Mouse (Mus musculus): ENCODE measurements around the gene Ccdc51. TPM values are rescaled to one million over a fixed set of nuclear protein-coding genes. Genes with fewer than 3 reads are reported as not detected.

The Ccdc51 gene
- polyA plus RNA-seq, 1 experiment, result 5.1 TPM

DNA sequence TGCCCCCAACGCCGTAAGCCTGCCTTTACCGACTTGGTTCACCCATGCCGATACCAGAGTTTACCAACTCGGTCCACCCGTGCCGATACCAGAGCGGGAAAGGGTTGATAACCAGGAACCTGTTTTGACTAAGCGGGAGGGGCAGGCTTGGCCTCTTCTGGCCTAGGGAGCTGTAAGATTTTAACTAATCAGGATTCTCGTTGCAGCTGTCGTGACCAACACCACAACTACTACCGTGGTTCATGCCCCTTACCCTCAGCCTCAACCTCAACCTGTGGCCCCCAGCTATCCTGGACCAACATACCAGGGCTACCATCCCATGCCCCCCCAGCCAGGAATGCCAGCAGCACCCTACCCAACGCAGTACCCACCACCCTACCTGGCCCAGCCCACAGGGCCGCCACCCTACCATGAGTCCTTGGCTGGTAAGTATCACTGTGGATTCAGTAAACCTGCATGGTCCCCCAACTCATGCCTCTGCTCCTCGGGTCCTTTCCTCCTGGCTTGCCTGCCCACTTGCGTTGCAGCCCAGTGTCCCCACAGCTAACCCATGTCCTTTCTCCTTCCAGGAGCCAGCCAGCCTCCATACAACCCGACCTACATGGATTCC lies 26.1 kb upstream of the Ccdc51 start:
- WGBS, result 78% methylated on average over 17 of the region's 17 CpGs
- Histone ChIP-seq H3K27me3 (ENCODE audit: control insufficient read depth, insufficient read depth, low read length) (no peaks in the 10 kb centered on the region), H3K27ac (ENCODE audit: insufficient read depth, low read length) (peak overlapping the region; percentile 99), H3K36me3 (ENCODE audit: control insufficient read depth, insufficient read depth, low read length) (peaks cover 41% of the 10 kb centered on the region), H3K4me1 (ENCODE audit: control insufficient read depth, insufficient read depth, insufficient read length) (peaks cover 29% of the 10 kb centered on the region; the same call in 1 of the 2 replicates), H3K4me3 (ENCODE audit: extremely low read depth, insufficient read depth, insufficient read length) (peak overlapping the region; percentile 64; the same call in 1 of the 2 replicates)
- DNase-seq (ENCODE audit: low read depth in 1 of 2, low spot score in 2 of 2), result no peak
- TF ChIP-seq POLR2A (IDR thresholded peaks at IDR 0.05; ENCODE audit: low read depth, low read length) (no peak), CTCF (IDR thresholded peaks at IDR 0.05; ENCODE audit: extremely low read depth, insufficient read depth, insufficient read length, insufficient replicate concordance) (no peak)

DNA sequence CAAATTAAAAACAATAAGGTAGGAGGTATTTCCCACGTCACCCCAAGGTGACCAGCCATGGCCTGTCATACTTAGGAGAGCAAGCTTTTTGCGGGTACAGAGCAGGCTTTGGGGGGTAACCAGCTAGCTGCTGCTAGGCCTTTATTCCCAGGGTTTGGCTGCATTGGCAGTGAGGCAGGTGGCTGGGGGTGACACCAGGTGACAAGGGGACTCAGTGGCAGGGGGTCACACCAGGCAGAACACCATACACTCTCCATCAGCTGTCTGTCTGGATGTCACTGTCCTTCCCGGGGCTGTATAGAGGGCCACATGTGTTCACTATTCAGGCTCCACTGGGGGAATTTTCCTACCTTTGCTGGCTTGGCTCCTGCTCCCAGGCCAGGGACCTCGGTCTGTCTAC lies 25.4 kb upstream of the Ccdc51 start:
- TF ChIP-seq POLR2A (IDR thresholded peaks at IDR 0.05; ENCODE audit: low read depth, low read length) (no peak), CTCF (IDR thresholded peaks at IDR 0.05; ENCODE audit: extremely low read depth, insufficient read depth, insufficient read length, insufficient replicate concordance) (no peak)
- Histone ChIP-seq H3K4me1 (ENCODE audit: control insufficient read depth, insufficient read depth, insufficient read length) (peaks cover 29% of the 10 kb centered on the region; the same call in 1 of the 2 replicates), H3K4me3 (ENCODE audit: extremely low read depth, insufficient read depth, insufficient read length) (peak overlapping the region; percentile 55), H3K27ac (ENCODE audit: insufficient read depth, low read length) (peak overlapping the region; percentile 99), H3K36me3 (ENCODE audit: control insufficient read depth, insufficient read depth, low read length) (peaks cover 41% of the 10 kb centered on the region), H3K27me3 (ENCODE audit: control insufficient read depth, insufficient read depth, low read length) (no peaks in the 10 kb centered on the region)
- WGBS, result 57% methylated on average over 4 of the region's 4 CpGs
- no peak for DNase-seq (ENCODE audit: low read depth in 1 of 2, low spot score in 2 of 2)

GRCm38 (mm10) chr9:109057543-109057942 lies 24.8 kb upstream of the Ccdc51 start:
- H3K27me3 ChIP-seq (ENCODE audit: control insufficient read depth, insufficient read depth, low read length), result no peaks in the 10 kb centered on the region
- DNase-seq (ENCODE audit: low read depth in 1 of 2, low spot score in 2 of 2), result peak in 1 of 2 experiments; percentile 18
- H3K4me1 ChIP-seq (ENCODE audit: control insufficient read depth, insufficient read depth, insufficient read length), result peaks cover 29% of the 10 kb centered on the region; the same call in 1 of the 2 replicates
- WGBS, result 32% methylated on average over 5 of the region's 5 CpGs
- TF ChIP-seq CTCF (IDR thresholded peaks at IDR 0.05; ENCODE audit: extremely low read depth, insufficient read depth, insufficient read length, insufficient replicate concordance) (no peak), POLR2A (IDR thresholded peaks at IDR 0.05; ENCODE audit: low read depth, low read length) (no peak)
- peaks cover 41% of the 10 kb centered on the region for H3K36me3 ChIP-seq (ENCODE audit: control insufficient read depth, insufficient read depth, low read length)
- peak overlapping the region; percentile 55 for H3K4me3 ChIP-seq (ENCODE audit: extremely low read depth, insufficient read depth, insufficient read length)
- peak overlapping the region; percentile 99 for H3K27ac ChIP-seq (ENCODE audit: insufficient read depth, low read length)

DNA sequence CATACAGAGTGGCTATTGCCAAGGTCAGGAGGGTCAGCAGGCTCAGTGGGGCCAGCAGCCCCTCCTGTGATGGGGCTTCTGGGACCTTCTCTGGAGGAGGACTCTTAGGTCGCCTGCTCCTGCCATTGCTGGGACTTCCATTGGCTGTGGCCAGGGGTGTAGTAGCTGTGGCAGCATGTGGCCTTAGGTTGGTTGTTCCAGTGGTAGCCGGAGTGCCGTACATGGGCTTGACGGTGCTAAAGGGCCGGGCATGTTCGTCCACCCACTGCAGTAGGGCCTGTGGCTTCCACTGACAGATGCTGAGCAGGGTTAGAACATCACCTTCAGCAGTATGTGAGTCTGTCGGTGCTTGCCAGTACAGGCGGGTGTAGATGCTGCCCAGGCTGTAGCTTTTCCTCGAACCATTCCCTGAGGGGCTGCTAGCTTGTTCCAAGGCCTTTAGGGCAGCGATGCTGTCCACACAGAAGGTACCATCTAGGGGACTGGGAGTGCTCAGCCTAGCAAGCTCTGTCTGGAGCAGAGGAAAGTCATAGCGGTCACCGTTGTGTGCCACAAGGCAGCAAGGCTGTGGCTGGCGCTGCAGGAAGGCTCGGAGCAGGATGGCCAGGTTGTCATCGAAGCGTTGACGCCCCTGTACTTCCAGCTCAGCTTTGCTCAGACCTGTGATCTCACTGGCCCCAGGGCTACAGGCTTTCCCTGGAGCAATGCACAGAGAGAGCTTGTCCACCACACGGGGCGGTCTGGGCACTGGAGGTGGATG lies 24.1 kb upstream of the Ccdc51 start:
- DNase-seq (ENCODE audit: low read depth in 1 of 2, low spot score in 2 of 2), result peak in 1 of 2 experiments; percentile 30
- WGBS, result 61% methylated on average over 19 of the region's 19 CpGs
- Histone ChIP-seq H3K36me3 (ENCODE audit: control insufficient read depth, insufficient read depth, low read length) (peaks cover 38% of the 10 kb centered on the region), H3K27ac (ENCODE audit: insufficient read depth, low read length) (peak overlapping the region; percentile 86), H3K4me1 (ENCODE audit: control insufficient read depth, insufficient read depth, insufficient read length) (peaks cover 29% of the 10 kb centered on the region; the same call in 1 of the 2 replicates), H3K4me3 (ENCODE audit: extremely low read depth, insufficient read depth, insufficient read length) (peak overlapping the region; percentile 55), H3K27me3 (ENCODE audit: control insufficient read depth, insufficient read depth, low read length) (no peaks in the 10 kb centered on the region)
- no peak for TF ChIP-seq POLR2A (IDR thresholded peaks at IDR 0.05; ENCODE audit: low read depth, low read length)
- TF ChIP-seq CTCF (IDR thresholded peaks at IDR 0.05; ENCODE audit: extremely low read depth, insufficient read depth, insufficient read length, insufficient replicate concordance), result no peak

DNA sequence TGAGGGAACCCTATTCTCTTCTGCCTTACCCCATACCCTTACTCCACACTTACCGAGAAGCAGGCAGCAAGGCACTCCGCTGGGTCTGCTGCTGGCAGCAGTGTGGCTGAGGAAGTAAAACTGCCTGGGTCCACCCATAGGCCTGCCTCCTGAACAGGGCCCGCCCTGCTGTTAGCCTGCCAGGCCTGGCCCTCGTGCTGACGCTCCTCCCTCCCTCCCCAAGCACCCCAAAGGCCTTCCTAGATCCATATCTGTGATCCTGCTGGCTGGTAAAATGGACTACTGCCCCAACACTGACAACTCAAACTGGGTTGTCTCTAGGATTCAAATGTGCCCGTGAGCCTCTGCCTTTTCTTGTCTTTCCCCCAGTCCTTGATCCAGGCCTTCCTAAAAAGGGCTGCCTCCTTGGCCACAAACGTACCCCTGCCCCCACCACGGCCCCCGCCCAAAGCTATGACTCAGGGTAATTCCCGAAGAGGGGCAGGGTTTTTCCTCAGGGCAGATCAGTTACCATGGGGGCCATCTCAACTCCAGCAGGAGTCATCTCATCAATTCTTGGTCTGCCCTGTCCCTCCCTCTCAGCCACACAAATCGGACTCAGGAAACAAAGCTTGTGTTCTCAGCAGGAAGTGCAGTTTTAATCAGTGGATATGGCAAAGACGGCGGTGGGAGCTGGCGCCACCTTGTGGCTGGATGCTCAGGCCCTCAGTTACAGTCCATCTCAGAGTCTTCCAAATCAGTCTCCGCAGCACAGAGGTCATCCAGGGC lies 23.0 kb upstream of the Ccdc51 start, which contains the start of gene Trex1:
Trex1 (minus strand) TSS at position 599 of the 768 bp plus-strand sequence.
- peaks cover 29% of the 10 kb centered on the region; the same call in 1 of the 2 replicates for H3K4me1 ChIP-seq (ENCODE audit: control insufficient read depth, insufficient read depth, insufficient read length)
- WGBS, result 1% methylated on average over 15 of the region's 15 CpGs
- no peaks in the 10 kb centered on the region for H3K27me3 ChIP-seq (ENCODE audit: control insufficient read depth, insufficient read depth, low read length)
- H3K4me3 ChIP-seq (ENCODE audit: extremely low read depth, insufficient read depth, insufficient read length), result peak within 1 kb of the TSS; percentile 55
- peaks cover 34% of the 10 kb centered on the region for H3K36me3 ChIP-seq (ENCODE audit: control insufficient read depth, insufficient read depth, low read length)
- DNase-seq (ENCODE audit: low read depth in 1 of 2, low spot score in 2 of 2), result peak; percentile 85 to 91
- peak within 1 kb of the TSS; percentile 86 for H3K27ac ChIP-seq (ENCODE audit: insufficient read depth, low read length)
- peak; percentile 99 for TF ChIP-seq POLR2A (IDR thresholded peaks at IDR 0.05; ENCODE audit: low read depth, low read length)
- peak; percentile 98 for TF ChIP-seq CTCF (IDR thresholded peaks at IDR 0.05; ENCODE audit: extremely low read depth, insufficient read depth, insufficient read length, insufficient replicate concordance)

DNA sequence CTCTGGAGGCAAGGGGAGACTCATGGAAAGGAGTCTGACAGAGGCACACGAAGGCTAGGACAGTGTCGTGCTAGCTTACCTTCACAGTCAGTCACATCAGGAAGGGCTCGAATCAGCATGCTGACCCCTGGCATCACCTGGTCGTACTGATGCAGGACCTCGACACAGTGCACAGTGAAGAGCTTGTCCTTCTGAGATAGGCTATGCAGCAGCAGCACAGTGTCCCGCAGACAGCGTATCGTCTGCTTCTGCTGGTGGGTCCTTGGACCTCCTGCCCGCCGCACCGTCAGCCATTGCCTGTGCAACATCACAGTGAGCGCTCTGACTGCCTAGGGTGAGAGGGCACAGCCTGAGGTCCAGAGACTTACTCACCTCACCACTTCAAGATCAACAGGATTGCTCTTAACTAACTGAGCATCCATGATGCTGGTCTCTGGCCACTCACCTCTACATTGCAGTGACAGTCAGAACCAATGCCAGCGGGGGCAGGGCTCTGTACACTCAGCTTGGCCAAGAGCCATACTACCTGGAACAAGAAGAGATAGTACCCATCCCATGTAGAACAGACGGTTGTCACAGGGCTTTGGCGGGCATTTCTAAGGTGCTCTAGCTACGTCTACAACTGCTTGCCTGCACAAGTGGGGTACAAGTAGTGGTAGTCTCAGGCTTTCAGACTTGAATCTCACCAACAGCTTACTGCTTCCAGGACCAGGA lies 22.0 kb upstream of the Ccdc51 start:
- DNase-seq (ENCODE audit: low read depth in 1 of 2, low spot score in 2 of 2), result peak in 1 of 2 experiments; percentile 26
- no peak for TF ChIP-seq POLR2A (IDR thresholded peaks at IDR 0.05; ENCODE audit: low read depth, low read length)
- TF ChIP-seq CTCF (IDR thresholded peaks at IDR 0.05; ENCODE audit: extremely low read depth, insufficient read depth, insufficient read length, insufficient replicate concordance), result no peak
- Histone ChIP-seq H3K27ac (ENCODE audit: insufficient read depth, low read length) (peak overlapping the region; percentile 63), H3K4me1 (ENCODE audit: control insufficient read depth, insufficient read depth, insufficient read length) (peaks cover 29% of the 10 kb centered on the region; the same call in 1 of the 2 replicates), H3K4me3 (ENCODE audit: extremely low read depth, insufficient read depth, insufficient read length) (no peak overlapping the region), H3K36me3 (ENCODE audit: control insufficient read depth, insufficient read depth, low read length) (peaks cover 36% of the 10 kb centered on the region), H3K27me3 (ENCODE audit: control insufficient read depth, insufficient read depth, low read length) (no peaks in the 10 kb centered on the region)
- WGBS, result 91% methylated on average over 16 of the region's 16 CpGs

All from spleen, adult 2 months (tissue).